Mouse (Mus musculus): ENCODE data around the gene Gm5771.
"Not testable (repeated sequence)": the region's sequence is repeated elsewhere in the genome, so short reads cannot be mapped to it uniquely, and the experiment has no call there.

Gene Gm5771

DNA sequence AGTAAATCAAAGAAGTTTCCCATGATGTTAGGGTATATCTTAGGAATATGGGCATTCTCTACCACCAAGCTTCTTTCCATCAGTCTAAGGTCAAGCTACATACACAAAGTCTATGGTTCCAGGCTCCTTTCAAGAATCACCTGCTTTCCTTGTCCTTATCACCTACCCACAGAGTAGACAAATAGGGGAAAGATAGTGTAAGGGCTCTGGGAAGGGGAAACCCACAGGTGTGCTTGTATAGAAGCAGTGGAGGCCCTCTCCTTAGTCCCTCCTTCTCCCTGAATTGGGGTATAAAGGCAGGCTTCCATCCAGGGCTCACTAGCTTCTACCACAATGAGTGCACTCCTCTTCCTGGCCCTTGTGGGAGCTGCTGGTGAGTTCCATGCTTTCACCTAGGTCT is at the start of gene Gm5771:
Gene Gm5771 (plus strand): TSS at position 301 of the 400 bp plus-strand sequence.
- not testable (repeated sequence) for DNase-seq (ENCODE audit: low spot score)

DNA sequence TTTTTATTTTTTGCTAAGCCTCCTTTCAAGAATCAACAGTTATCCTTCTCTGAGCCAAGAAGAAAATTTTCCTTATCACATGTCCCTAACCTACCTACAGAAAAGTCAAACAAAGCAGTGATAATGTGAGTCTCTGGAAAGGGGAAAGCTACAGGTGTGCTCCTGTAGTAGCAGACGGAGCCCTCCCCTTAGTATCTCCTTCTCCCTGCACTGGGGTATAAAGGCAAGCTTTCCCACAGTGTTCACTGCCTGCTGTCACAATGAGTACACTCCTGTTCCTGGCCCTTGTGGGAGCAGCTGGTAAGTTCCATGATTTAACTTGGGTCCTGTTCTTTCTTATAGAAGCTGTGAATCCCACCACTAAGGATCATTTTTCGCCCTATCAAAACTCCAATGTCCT is 38.2 kb upstream of the Gm5771 start, which contains the start of gene Try10:
Gene Try10 (plus strand): TSS at position 174 of the 400 bp plus-strand sequence.
- DNase-seq (ENCODE audit: low spot score), result no peak

DNA sequence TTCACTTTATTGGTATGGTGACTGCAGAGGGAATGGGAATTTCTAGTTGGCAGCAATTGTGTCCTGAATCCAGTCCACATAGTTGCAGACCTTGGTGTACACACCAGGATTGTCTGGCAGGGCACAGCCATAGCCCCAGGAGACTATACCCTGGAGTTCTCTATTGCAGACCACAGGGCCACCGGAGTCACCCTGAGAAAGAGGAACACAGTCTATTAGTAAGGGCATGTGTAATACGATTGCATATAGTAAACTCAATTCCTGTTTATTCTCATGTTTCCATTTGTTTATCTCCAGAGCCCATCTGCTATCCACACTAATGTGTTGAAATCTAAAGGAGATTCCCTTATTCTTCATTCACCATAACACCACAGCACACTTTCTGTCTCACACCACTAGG is 18.4 kb upstream of the Gm5771 start:
- DNase-seq (ENCODE audit: low spot score), result not testable (repeated sequence)

DNA sequence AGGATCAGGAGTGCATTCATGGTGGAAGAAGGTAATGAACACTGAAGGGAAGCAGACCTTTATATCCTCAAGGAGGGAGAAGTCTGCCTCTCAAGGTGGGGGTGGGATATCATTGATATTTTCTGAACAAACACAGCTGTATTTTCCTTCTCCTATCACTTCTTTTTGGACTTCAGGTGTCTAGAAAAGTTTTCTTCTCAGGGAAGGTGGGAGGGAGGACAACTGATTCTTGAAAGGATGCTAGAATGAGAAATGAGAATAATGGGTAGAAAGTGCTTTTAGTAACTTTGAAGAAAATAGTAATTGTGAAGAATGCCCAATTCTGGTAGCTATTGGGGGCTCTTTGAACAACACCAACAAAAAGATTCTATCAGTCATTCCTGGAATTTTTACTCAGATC is 14.6 kb upstream of the Gm5771 start, which contains the start of gene Prss3:
Gene Prss3 (minus strand): TSS at position 101 of the 400 bp plus-strand sequence.
- not testable (repeated sequence) for DNase-seq (ENCODE audit: low spot score)

DNA sequence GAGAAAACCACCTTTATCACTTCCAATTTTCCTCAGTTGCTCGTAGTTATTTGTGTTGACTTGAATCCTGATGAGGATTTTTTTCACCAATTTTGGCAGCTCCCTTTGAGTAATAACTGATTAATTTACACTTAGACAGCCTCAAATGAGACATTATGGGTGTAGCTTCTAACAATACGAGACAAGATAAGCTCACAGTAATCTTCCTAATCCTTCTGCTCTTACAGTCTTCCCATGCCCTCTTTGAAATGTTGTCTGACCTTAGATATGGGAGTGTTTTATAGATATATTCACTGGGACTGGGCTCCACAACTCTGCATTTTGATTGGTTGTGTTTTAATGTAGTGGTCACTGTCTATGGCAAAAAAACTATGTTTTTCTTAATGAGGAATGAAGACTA is 5.4 kb upstream of the Gm5771 start:
- no peak for DNase-seq (ENCODE audit: low spot score)

DNA sequence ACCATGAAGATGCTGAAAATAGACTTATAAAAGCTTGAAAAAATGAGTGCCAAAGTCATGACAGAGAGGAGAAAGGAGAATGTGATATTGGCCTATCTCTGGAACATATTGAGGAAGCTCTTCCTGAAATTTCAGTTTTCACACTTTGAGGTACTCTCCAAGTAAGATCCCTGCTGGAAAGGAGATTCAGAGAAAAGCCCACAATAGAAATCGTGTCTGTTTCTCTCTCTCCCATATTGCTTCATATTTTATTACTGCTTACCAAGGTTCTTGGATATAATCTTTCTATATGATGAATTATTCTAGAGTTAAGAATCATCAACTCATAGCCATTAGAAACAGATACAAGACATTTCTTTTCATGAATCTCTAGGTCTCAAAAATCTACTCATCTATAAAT is 516 bp upstream of the Gm5771 start:
- DNase-seq (ENCODE audit: low spot score), result not testable (repeated sequence)

DNA sequence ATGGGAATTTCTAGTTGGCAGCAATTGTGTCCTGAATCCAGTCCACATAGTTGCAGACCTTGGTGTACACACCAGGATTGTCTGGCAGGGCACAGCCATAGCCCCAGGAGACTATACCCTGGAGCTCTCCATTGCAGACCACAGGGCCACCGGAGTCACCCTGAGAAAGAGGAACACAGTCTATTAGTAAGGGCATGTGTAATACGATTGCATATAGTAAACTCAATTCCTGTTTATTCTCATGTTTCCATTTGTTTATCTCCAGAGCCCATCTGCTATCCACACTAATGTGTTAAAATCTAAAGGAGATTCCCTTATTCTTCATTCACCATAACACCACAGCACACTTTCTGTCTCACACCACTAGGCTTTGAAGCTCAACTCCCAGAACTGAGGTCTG is 50.1 kb downstream of the Gm5771 start:
- DNase-seq (ENCODE audit: low spot score), result not testable (repeated sequence)

DNA sequence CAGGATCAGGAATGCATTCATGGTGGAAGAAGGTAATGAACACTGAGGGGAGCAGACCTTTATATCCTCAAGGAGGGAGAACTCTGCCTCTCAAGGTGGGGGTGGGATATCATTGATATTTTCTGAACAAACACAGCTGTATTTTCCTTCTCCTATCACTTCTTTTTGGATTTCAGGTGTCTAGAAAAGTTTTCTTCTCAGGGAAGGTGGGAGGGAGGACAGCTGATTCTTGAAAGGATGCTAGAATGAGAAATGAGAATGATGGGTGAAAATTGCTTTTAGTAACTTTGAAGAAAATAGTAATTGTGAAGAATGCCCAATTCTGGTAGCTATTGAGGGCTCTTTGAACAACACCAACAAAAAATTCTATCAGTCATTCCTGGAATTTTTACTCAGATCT is 53.9 kb downstream of the Gm5771 start, which contains the start of gene Gm10334:
Gene Gm10334 (minus strand): TSS at position 101 of the 400 bp plus-strand sequence.
- DNase-seq (ENCODE audit: low spot score), result not testable (repeated sequence)
